ENCODE assay signal across 10 mouse cellular contexts in the genomic region with DNA sequence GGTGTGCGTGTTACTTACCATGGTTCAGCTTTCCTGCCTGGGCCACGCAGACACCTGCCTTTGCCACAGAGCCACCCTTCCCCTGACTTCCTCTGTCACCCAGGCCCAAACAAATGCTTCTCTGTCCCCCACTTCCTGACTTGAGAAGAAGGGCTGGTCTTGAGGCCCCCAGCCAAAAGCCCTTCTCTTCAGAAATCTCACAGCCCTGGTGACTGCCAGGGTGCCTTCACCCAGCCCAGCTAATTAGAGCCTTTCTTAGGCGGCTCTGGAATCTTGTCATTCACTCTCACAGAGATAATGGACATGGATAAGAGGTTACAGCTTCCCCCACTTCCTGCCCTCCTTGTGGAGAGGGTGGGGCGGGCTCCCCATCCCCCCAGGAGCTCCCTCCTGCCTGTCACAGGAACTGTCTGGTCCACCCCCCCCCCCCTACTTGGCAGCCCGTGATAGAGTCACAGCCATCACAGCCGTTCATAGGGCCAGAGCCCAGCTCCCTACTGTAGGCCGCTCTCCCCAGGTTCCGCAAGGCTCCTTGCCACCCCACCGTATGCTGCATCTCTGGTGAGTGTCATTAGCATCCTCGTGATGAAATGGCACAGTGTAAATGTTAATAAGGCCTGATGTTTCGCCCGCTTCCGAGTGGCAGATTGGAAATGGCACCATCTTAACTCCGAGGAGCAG. TPM values are rescaled to one million over a fixed set of nuclear protein-coding genes. Genes with fewer than 3 reads are reported as not detected.
DNase-seq lines count a peak whose midpoint lies in the region; ATAC-seq and TF ChIP-seq lines count a peak whose summit lies in the region.
"Had no signal": no experiment of that assay in that cellular context is flagged by ENCODE, and none has a peak within 500 bp of the region (broad histone marks: within the 10 kb centered on the region; RNA-seq: fewer than 3 reads in every experiment).

No protein-coding gene starts in this region.

- DNase-seq in spleen, adult 2 months (ENCODE audit: low read depth in 1 of 2, low spot score in 2 of 2) = no peak
- DNase-seq in spleen, adult 18-20 months = no peak
- peak; percentile 76 for DNase-seq in lung, postnatal 10 days
- DNase-seq in gastrocnemius, postnatal 4 days (ENCODE audit: low spot score in 2 of 2) = no peak
- DNase-seq in left cerebral cortex, postnatal 25 days (ENCODE audit: low spot score in 2 of 2) = no peak

- H3K27ac ChIP-seq in spleen, adult 2 months (ENCODE audit: insufficient read depth, low read length) = peak overlapping the region; percentile 70
- H3K27ac ChIP-seq in forebrain, embryonic 16.5 days (ENCODE audit: low read length) = peak overlapping the region; percentile 75
- H3K27ac ChIP-seq: limb, embryonic 13.5 days had no signal

- WGBS in spleen, adult 2 months = 52% methylated on average over 14 of the region's 14 CpGs
- WGBS in forebrain, embryonic 16.5 days = 10% methylated on average over 14 of the region's 14 CpGs

- peaks cover 30% of the 10 kb centered on the region; the same call in 1 of the 2 replicates for H3K4me1 ChIP-seq in spleen, adult 2 months (ENCODE audit: control insufficient read depth, insufficient read depth, insufficient read length)
- peaks cover 67% of the 10 kb centered on the region for H3K4me1 ChIP-seq in forebrain, embryonic 16.5 days (replicated peaks; ENCODE audit: control insufficient read depth, insufficient read depth, low read length)

- H3K27me3 ChIP-seq in spleen, adult 2 months (ENCODE audit: control insufficient read depth, insufficient read depth, low read length) = no peaks in the 10 kb centered on the region
- no peaks in the 10 kb centered on the region for H3K27me3 ChIP-seq in forebrain, embryonic 16.5 days (replicated peaks; ENCODE audit: control insufficient read depth, insufficient read depth, low read length)

- H3K9ac ChIP-seq in forebrain, embryonic 16.5 days (replicated peaks; ENCODE audit: low read depth, low read length) = no peak overlapping the region
- H3K9ac ChIP-seq: limb, embryonic 13.5 days had no signal

- no peak overlapping the region for H3K4me3 ChIP-seq in spleen, adult 2 months (ENCODE audit: extremely low read depth, insufficient read depth, insufficient read length)
- H3K4me3 ChIP-seq in forebrain, embryonic 16.5 days (replicated peaks; ENCODE audit: low read length) = no peak overlapping the region
- H3K4me3 ChIP-seq: limb, embryonic 13.5 days had no signal

- H3K36me3 ChIP-seq in spleen, adult 2 months (ENCODE audit: control insufficient read depth, insufficient read depth, low read length) = no peaks in the 10 kb centered on the region
- H3K36me3 ChIP-seq in forebrain, embryonic 16.5 days (ENCODE audit: control insufficient read depth, insufficient read depth) = no peaks in the 10 kb centered on the region
- H3K36me3 ChIP-seq: limb, embryonic 13.5 days had no signal

- TF ChIP-seq CTCF in spleen, adult 2 months (IDR thresholded peaks at IDR 0.05; ENCODE audit: extremely low read depth, insufficient read depth, insufficient read length, insufficient replicate concordance) = no peak

- no peaks in the 10 kb centered on the region for H3K9me3 ChIP-seq in forebrain, embryonic 16.5 days (ENCODE audit: control insufficient read depth, low read length)
- H3K9me3 ChIP-seq: limb, embryonic 13.5 days had no signal

- ATAC-seq in forebrain, embryonic 16.5 days = peak; percentile 86
- no peak for ATAC-seq in frontal cortex, adult (ENCODE audit: low TSS enrichment)
- ATAC-seq in monocyte, adult 5-6 weeks (replicated peaks; ENCODE audit: insufficient number of reproducible peaks, low FRiP score, low TSS enrichment, poor library complexity, severe bottlenecking) = no peak

- no peak overlapping the region for H3K4me2 ChIP-seq in forebrain, embryonic 16.5 days (ENCODE audit: low read length)
- H3K4me2 ChIP-seq: limb, embryonic 13.5 days had no signal

- TF ChIP-seq POLR2A in spleen, adult 2 months (IDR thresholded peaks at IDR 0.05; ENCODE audit: low read depth, low read length) = no peak

- intact Hi-C loops in left cerebral cortex, postnatal 25 days (cut with DNase I) = no loop called here

RNA-seq across cellular contexts. Expression of a gene that starts 39.3 kb away (rescaled TPM):
- 12.3 and 12.5 TPM in 2 replicates for polyA plus RNA-seq in spleen, adult 2 months (2012; rRNA removed)
- polyA plus RNA-seq in forebrain, embryonic 16.5 days (2015; fragmentation: Nextera tagmentation; extraction: Ambion mirVana) = 20.6 and 24.2 TPM in 2 replicates
- 25.4 to 39.9 TPM (median 37.8 TPM) in 3 replicates for total RNA-seq in monocyte, adult 5-6 weeks (2017)
- total RNA-seq in gastrocnemius, postnatal 4 days (2021) = 10 to 100 TPM; 16.4 to 17.9 TPM
- total RNA-seq in left cerebral cortex, postnatal 25 days (2021) = 10 to 100 TPM; 20.1 to 22.3 TPM

RNA-seq across cellular contexts. Expression of a gene that starts 39.7 kb away (rescaled TPM):
- polyA plus RNA-seq in spleen, adult 2 months (2012; rRNA removed) = 16.3 and 16.5 TPM in 2 replicates
- polyA plus RNA-seq in forebrain, embryonic 16.5 days (2015; fragmentation: Nextera tagmentation; extraction: Ambion mirVana) = 11.0 and 11.2 TPM in 2 replicates
- total RNA-seq in monocyte, adult 5-6 weeks (2017) = 12.1 to 32.4 TPM (median 17.3 TPM) in 3 replicates
- 1 to 10 TPM; 8.5 to 9.8 TPM for total RNA-seq in gastrocnemius, postnatal 4 days (2021)
- total RNA-seq in left cerebral cortex, postnatal 25 days (2021) = 10 to 100 TPM; 15.8 to 18.2 TPM

RNA-seq across cellular contexts. Expression of a gene that starts 40.1 kb away (rescaled TPM):
- polyA plus RNA-seq in spleen, adult 2 months (2012; rRNA removed) = 9.5 and 13.7 TPM in 2 replicates
- polyA plus RNA-seq in forebrain, embryonic 16.5 days (2015; fragmentation: Nextera tagmentation; extraction: Ambion mirVana) = 0.29 and 0.37 TPM in 2 replicates
- total RNA-seq in monocyte, adult 5-6 weeks (2017) = not detected in 3 replicates
- not detected for total RNA-seq in gastrocnemius, postnatal 4 days (2021)
- total RNA-seq in left cerebral cortex, postnatal 25 days (2021) = 10 to 100 TPM; 41.0 to 42.0 TPM
- polyA plus RNA-seq: stomach, embryonic 14.5 days had no signal

RNA-seq across cellular contexts. Expression of a gene that starts 49.9 kb away (rescaled TPM):
- 18.7 and 24.6 TPM in 2 replicates for polyA plus RNA-seq in spleen, adult 2 months (2012; rRNA removed)
- polyA plus RNA-seq in forebrain, embryonic 16.5 days (2015; fragmentation: Nextera tagmentation; extraction: Ambion mirVana) = 23.2 and 26.9 TPM in 2 replicates
- total RNA-seq in monocyte, adult 5-6 weeks (2017) = 8.4 to 14.8 TPM (median 11.7 TPM) in 3 replicates
- 1 to 10 TPM; 6.7 to 7.7 TPM for total RNA-seq in gastrocnemius, postnatal 4 days (2021)
- total RNA-seq in left cerebral cortex, postnatal 25 days (2021) = 10 to 100 TPM; 14.5 to 17.4 TPM

Comparison
In these comparisons a context has a peak if more than half of its experiments do, and no peak if none do; other contexts are left out.
1. RNA of a gene that starts 40.1 kb away (total RNA-seq): 41.0 to 42.0 TPM in left cerebral cortex, postnatal 25 days; not detected in monocyte, adult 5-6 weeks and not detected in gastrocnemius, postnatal 4 days; every median in the first group is over 10 times any median in the second.